Mouse (Mus musculus) 3T3-L1 (cell line): ENCODE data around the gene Sh3d19.

Experiments used
- DNase-seq: peaks from one replicate; pipeline ENCODE4 v3.0.0-alpha.2; 2015; ENCODE audit warnings: low read depth, low spot score

Gene Sh3d19

GRCm38 (mm10) chr3:85970742-85971598, at the start of gene Sh3d19:
TSS of gene Sh3d19 (plus strand) at chr3:85971109.
- peak; percentile 84 for DNase-seq

GRCm38 (mm10) chr3:85922331-85922730, 48.6 kb upstream of the Sh3d19 start:
- DNase-seq = peak; percentile 13

GRCm38 (mm10) chr3:85923343-85923742, 47.6 kb upstream of the Sh3d19 start:
- DNase-seq = no peak

- DNase-seq = peak; percentile 93
Measured at GRCm38 (mm10) chr3:85923954-85924945, 46.7 kb upstream of the Sh3d19 start.

GRCm38 (mm10) chr3:85927296-85927695, 43.6 kb upstream of the Sh3d19 start:
- no peak for DNase-seq

- peak; percentile 37 for DNase-seq
Measured at GRCm38 (mm10) chr3:85928140-85928611, 42.7 kb upstream of the Sh3d19 start.

- peak; percentile 62 for DNase-seq
Measured at GRCm38 (mm10) chr3:85929711-85930110, 41.2 kb upstream of the Sh3d19 start.

GRCm38 (mm10) chr3:85930671-85931255, 40.1 kb upstream of the Sh3d19 start:
- no peak for DNase-seq

- DNase-seq = no peak
Measured at GRCm38 (mm10) chr3:85931859-85932258, 39.0 kb upstream of the Sh3d19 start.

- peak; percentile 29 for DNase-seq
Measured at GRCm38 (mm10) chr3:85933586-85933985, 37.3 kb upstream of the Sh3d19 start.

GRCm38 (mm10) chr3:85950914-85951313, 20.0 kb upstream of the Sh3d19 start:
- DNase-seq = no peak

GRCm38 (mm10) chr3:85952696-85953283, 18.1 kb upstream of the Sh3d19 start:
- no peak for DNase-seq

GRCm38 (mm10) chr3:85955269-85955668, 15.6 kb upstream of the Sh3d19 start:
- no peak for DNase-seq

GRCm38 (mm10) chr3:85955704-85956103, 15.2 kb upstream of the Sh3d19 start:
- DNase-seq = peak; percentile 33

- no peak for DNase-seq
Measured at GRCm38 (mm10) chr3:85959669-85960068, 11.2 kb upstream of the Sh3d19 start.

- peak; percentile 54 for DNase-seq
Measured at GRCm38 (mm10) chr3:85961134-85961533, 9.8 kb upstream of the Sh3d19 start.

- peak; percentile 27 for DNase-seq
Measured at GRCm38 (mm10) chr3:85965479-85965878, 5.4 kb upstream of the Sh3d19 start.

GRCm38 (mm10) chr3:85969040-85969439, 1.9 kb upstream of the Sh3d19 start:
- DNase-seq = no peak

- DNase-seq = peak; percentile 29
Measured at GRCm38 (mm10) chr3:85971599-85971975, 678 bp downstream of the Sh3d19 start.

GRCm38 (mm10) chr3:85973376-85974140, 2.6 kb downstream of the Sh3d19 start:
- DNase-seq = no peak

- no peak for DNase-seq
Measured at GRCm38 (mm10) chr3:85974451-85974850, 3.5 kb downstream of the Sh3d19 start.
